Mouse (Mus musculus) layer of hippocampus, postnatal 25 days (tissue): ENCODE measurements around the gene Etv1. TPM values are rescaled to one million over a fixed set of nuclear protein-coding genes. Genes with fewer than 3 reads are reported as not detected.

ENCODE experiments used
- DNase-seq, 2 experiments: peaks; one replicate each; pipeline ENCODE4 v3.0.0; 2022; ENCODE audit warnings: mixed read lengths in 2 of 2, low spot score in 1 of 2; ENCODE audit errors: extremely low spot score in 1 of 2
- total RNA-seq, 2 experiments: library from RNA; stranded (reverse); gene quantifications; 2 replicates each; pipeline ENCODE4 v1.2.3; 2021

Gene Etv1
- total RNA-seq, 2 experiments from 2014 or later, result 82.8 to 96.0 TPM

- no peak for DNase-seq
Observed at GRCm38 (mm10) chr12:38906314-38906713, 127.1 kb downstream of the Etv1 start.

GRCm38 (mm10) chr12:38906812-38907211 is 127.6 kb downstream of the Etv1 start:
- no peak for DNase-seq

- DNase-seq, result no peak
Observed at GRCm38 (mm10) chr12:38908947-38909346, 129.8 kb downstream of the Etv1 start.
